24 mouse cellular contexts compared by ENCODE assay signal in genomic region chr6:51301831-51302230, GRCm38 (mm10).
"Had no signal": no experiment of that assay in that cellular context is flagged by ENCODE, and none has a peak within 500 bp of the region (broad histone marks: within the 10 kb centered on the region; RNA-seq: fewer than 3 reads in every experiment).

No protein-coding gene starts in this region.

- H3K4me3 ChIP-seq: heart, adult 2 months; heart, embryonic 13.5 days; heart, embryonic 15.5 days; hindbrain, embryonic 13.5 days; hindbrain, embryonic 15.5 days; kidney, embryonic 15.5 days; layer of hippocampus, adult 2 months; left cerebral cortex, adult 2 months; limb, embryonic 10.5 days; limb, embryonic 12.5 days had no signal

- H3K4me1 ChIP-seq: hindbrain, embryonic 13.5 days; hindbrain, embryonic 15.5 days; kidney, embryonic 15.5 days; limb, embryonic 10.5 days; limb, embryonic 12.5 days had no signal

- H3K27ac ChIP-seq: heart, adult 2 months; heart, embryonic 13.5 days; heart, embryonic 15.5 days; hindbrain, embryonic 13.5 days; hindbrain, embryonic 15.5 days; hindbrain, postnatal 0 days; kidney, embryonic 15.5 days; kidney, postnatal 0 days; layer of hippocampus, adult 2 months; left cerebral cortex, adult 2 months; limb, embryonic 10.5 days; limb, embryonic 12.5 days had no signal

- H3K4me2 ChIP-seq: heart, embryonic 11.5 days; heart, embryonic 13.5 days; heart, embryonic 15.5 days; hindbrain, embryonic 13.5 days; hindbrain, embryonic 15.5 days; kidney, embryonic 15.5 days; limb, embryonic 12.5 days had no signal

- DNase-seq: forebrain, postnatal 0 days; gastrocnemius, postnatal 14 days; gastrocnemius, postnatal 36 days; heart, adult 2 months; heart, postnatal 14 days; heart, postnatal 36 days; kidney, adult 11 months; kidney, adult 2 months; kidney, adult 9 months; kidney, postnatal 14 days; kidney, postnatal 36 days had no signal

- H3K27me3 ChIP-seq: heart, embryonic 13.5 days; heart, embryonic 15.5 days; hindbrain, embryonic 13.5 days; hindbrain, embryonic 15.5 days; kidney, embryonic 15.5 days; limb, embryonic 12.5 days had no signal

- H3K9me3 ChIP-seq: heart, embryonic 15.5 days; hindbrain, embryonic 13.5 days; hindbrain, embryonic 15.5 days; limb, embryonic 10.5 days had no signal

- ATAC-seq: forebrain, postnatal 0 days; hindbrain, postnatal 0 days; intestine, embryonic 16.5 days had no signal

- H3K9ac ChIP-seq: forebrain, postnatal 0 days; heart, embryonic 13.5 days; heart, embryonic 15.5 days; hindbrain, embryonic 13.5 days; hindbrain, embryonic 15.5 days; kidney, embryonic 15.5 days; limb, embryonic 12.5 days had no signal

- H3K36me3 ChIP-seq: heart, embryonic 13.5 days; heart, embryonic 15.5 days; hindbrain, embryonic 13.5 days; hindbrain, embryonic 15.5 days; kidney, embryonic 15.5 days; limb, embryonic 10.5 days; limb, embryonic 12.5 days had no signal
